Mouse (Mus musculus): ENCODE measurements around the gene Kctd21. TPM values are rescaled to one million over a fixed set of nuclear protein-coding genes. Genes with fewer than 3 reads are reported as not detected.

The Kctd21 gene
- polyA plus RNA-seq, 1 experiment from 2014 or later, result 1.4 TPM

GRCm38 (mm10) chr7:97383496-97384132 lies 51.5 kb downstream of the Kctd21 start:
- Histone ChIP-seq H3K9me3 (ENCODE audit: control insufficient read depth) (no peaks in the 10 kb centered on the region), H3K27ac (ENCODE audit: low read depth, low read length) (no peak overlapping the region), H3K9ac (ENCODE audit: low read depth, low read length) (no peak overlapping the region), H3K4me3 (ENCODE audit: low read depth, low read length) (no peak overlapping the region), H3K4me1 (replicated peaks; ENCODE audit: control insufficient read depth, insufficient read depth, low read length) (no peaks in the 10 kb centered on the region), H3K27me3 (replicated peaks; ENCODE audit: control insufficient read depth, insufficient read depth, low read length) (no peaks in the 10 kb centered on the region), H3K4me2 (replicated peaks; ENCODE audit: low read depth) (no peak overlapping the region), H3K36me3 (ENCODE audit: control insufficient read depth, insufficient read depth) (peaks cover 74% of the 10 kb centered on the region)
- no peak for TF ChIP-seq CTCF (IDR thresholded peaks at IDR 0.05; ENCODE audit: low read depth)
- no peak for ATAC-seq
- 88% methylated on average over 10 of the region's 10 CpGs for whole genome bisulfite sequencing

- no peaks in the 10 kb centered on the region for H3K4me1 ChIP-seq (replicated peaks; ENCODE audit: control insufficient read depth, insufficient read depth, low read length)
- H3K27ac ChIP-seq (ENCODE audit: low read depth, low read length), result 0 out of 2 replicates have a peak overlapping the region, but pooled peaks have one; percentile 9
- no peaks in the 10 kb centered on the region for H3K9me3 ChIP-seq (ENCODE audit: control insufficient read depth)
- no peak overlapping the region for H3K4me3 ChIP-seq (ENCODE audit: low read depth, low read length)
- H3K9ac ChIP-seq (ENCODE audit: low read depth, low read length), result no peak overlapping the region
- H3K27me3 ChIP-seq (replicated peaks; ENCODE audit: control insufficient read depth, insufficient read depth, low read length), result no peaks in the 10 kb centered on the region
- H3K4me2 ChIP-seq (replicated peaks; ENCODE audit: low read depth), result no peak overlapping the region
- 73% methylated on average over 7 of the region's 7 CpGs for WGBS
- ATAC-seq, result no peak
- no peak for TF ChIP-seq CTCF (IDR thresholded peaks at IDR 0.05; ENCODE audit: low read depth)
- H3K36me3 ChIP-seq (ENCODE audit: control insufficient read depth, insufficient read depth), result peaks cover 68% of the 10 kb centered on the region
Observed at GRCm38 (mm10) chr7:97386106-97386805, 54.1 kb downstream of the Kctd21 start.

DNA sequence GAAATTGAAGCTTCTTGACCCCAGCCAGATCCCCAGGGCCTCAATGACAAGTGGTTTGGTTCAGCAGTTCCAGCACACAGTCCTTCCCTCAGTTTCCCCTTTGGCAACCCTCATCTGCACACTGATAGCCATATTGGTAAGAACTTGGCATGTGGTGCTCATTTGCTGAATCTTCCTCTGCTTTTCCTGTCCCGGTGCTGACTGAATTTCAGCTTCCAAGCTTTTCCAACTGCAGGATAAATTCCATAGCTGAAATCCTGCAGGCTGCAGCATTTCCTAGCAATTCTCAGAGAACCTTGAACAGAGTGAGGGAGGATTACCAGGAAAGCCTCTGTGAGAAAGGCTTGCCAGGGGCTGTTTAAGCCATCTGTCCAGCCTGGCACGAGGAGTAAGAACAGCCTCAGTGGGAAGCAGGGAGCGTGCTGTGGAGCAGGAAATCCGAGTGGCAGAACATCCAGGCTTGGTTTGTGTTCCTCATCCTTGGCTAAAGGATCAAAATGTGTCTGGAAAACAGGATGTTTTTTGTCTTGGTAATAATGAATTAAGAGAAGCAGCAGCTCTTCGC lies 54.8 kb downstream of the Kctd21 start:
- ATAC-seq, result no peak
- TF ChIP-seq CTCF (IDR thresholded peaks at IDR 0.05; ENCODE audit: low read depth), result no peak
- H3K9me3 ChIP-seq (ENCODE audit: control insufficient read depth), result no peaks in the 10 kb centered on the region
- H3K9ac ChIP-seq (ENCODE audit: low read depth, low read length), result no peak overlapping the region
- H3K27ac ChIP-seq (ENCODE audit: low read depth, low read length), result no peak overlapping the region
- WGBS, result 71% methylated on average over 5 of the region's 5 CpGs
- H3K4me2 ChIP-seq (replicated peaks; ENCODE audit: low read depth), result no peak overlapping the region
- peaks cover 67% of the 10 kb centered on the region for H3K36me3 ChIP-seq (ENCODE audit: control insufficient read depth, insufficient read depth)
- H3K27me3 ChIP-seq (replicated peaks; ENCODE audit: control insufficient read depth, insufficient read depth, low read length), result no peaks in the 10 kb centered on the region
- H3K4me3 ChIP-seq (ENCODE audit: low read depth, low read length), result no peak overlapping the region
- no peaks in the 10 kb centered on the region for H3K4me1 ChIP-seq (replicated peaks; ENCODE audit: control insufficient read depth, insufficient read depth, low read length)

DNA sequence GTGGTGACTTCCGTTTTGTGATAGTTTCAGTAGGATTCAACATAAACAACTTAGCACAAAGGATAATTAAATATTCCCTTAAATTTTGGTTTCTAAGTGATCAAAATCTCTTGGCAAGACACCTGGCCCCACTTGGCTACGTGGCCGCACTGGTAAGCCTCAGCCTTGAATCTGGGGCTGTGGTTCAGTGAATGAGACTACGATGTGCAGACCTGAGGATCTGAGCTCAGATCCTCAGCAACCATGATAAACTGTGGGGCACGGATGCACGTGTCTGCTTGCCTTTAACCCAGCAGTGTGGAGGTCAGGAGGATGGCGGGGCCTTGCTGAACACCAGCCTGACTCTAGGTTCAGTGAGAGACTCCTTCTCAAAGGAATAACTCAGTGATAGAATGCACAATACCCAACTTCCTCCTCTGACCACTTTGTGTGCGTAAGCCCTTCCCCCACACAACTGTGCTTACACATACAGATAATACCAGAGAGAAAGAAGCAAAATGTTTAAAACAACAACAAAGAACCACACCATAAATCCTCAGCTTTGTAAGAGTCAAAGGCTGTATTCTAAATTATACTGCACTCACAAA lies 55.5 kb downstream of the Kctd21 start:
- 91% methylated on average over 8 of the region's 8 CpGs for WGBS
- H3K4me2 ChIP-seq (replicated peaks; ENCODE audit: low read depth), result no peak overlapping the region
- no peak for TF ChIP-seq CTCF (IDR thresholded peaks at IDR 0.05; ENCODE audit: low read depth)
- no peak overlapping the region for H3K27ac ChIP-seq (ENCODE audit: low read depth, low read length)
- no peaks in the 10 kb centered on the region for H3K27me3 ChIP-seq (replicated peaks; ENCODE audit: control insufficient read depth, insufficient read depth, low read length)
- H3K4me1 ChIP-seq (replicated peaks; ENCODE audit: control insufficient read depth, insufficient read depth, low read length), result no peaks in the 10 kb centered on the region
- no peak overlapping the region for H3K9ac ChIP-seq (ENCODE audit: low read depth, low read length)
- no peak for ATAC-seq
- no peak overlapping the region for H3K4me3 ChIP-seq (ENCODE audit: low read depth, low read length)
- H3K9me3 ChIP-seq (ENCODE audit: control insufficient read depth), result no peaks in the 10 kb centered on the region
- peaks cover 61% of the 10 kb centered on the region for H3K36me3 ChIP-seq (ENCODE audit: control insufficient read depth, insufficient read depth)

GRCm38 (mm10) chr7:97388541-97388940 lies 56.4 kb downstream of the Kctd21 start:
- Histone ChIP-seq H3K27me3 (replicated peaks; ENCODE audit: control insufficient read depth, insufficient read depth, low read length) (no peaks in the 10 kb centered on the region), H3K4me1 (replicated peaks; ENCODE audit: control insufficient read depth, insufficient read depth, low read length) (no peaks in the 10 kb centered on the region), H3K9me3 (ENCODE audit: control insufficient read depth) (no peaks in the 10 kb centered on the region), H3K4me3 (ENCODE audit: low read depth, low read length) (no peak overlapping the region), H3K9ac (ENCODE audit: low read depth, low read length) (no peak overlapping the region), H3K27ac (ENCODE audit: low read depth, low read length) (no peak overlapping the region), H3K4me2 (replicated peaks; ENCODE audit: low read depth) (no peak overlapping the region), H3K36me3 (ENCODE audit: control insufficient read depth, insufficient read depth) (peaks cover 56% of the 10 kb centered on the region)
- WGBS, result 91% methylated on average over 4 of the region's 4 CpGs
- TF ChIP-seq CTCF (IDR thresholded peaks at IDR 0.05; ENCODE audit: low read depth), result no peak
- ATAC-seq, result no peak

Measured in intestine, postnatal 0 days (tissue).